Mouse (Mus musculus) kidney, postnatal 0 days (tissue): ENCODE results near the gene Sugct. TPM values are rescaled to one million over a fixed set of nuclear protein-coding genes. Genes with fewer than 3 reads are reported as not detected.

ENCODE experiments used
- ATAC-seq: fragments of 200-750 bp; cut with Nextera tagmentation; replicated peaks from 2 replicates; pipeline ENCODE4 v1.8.0; 2017; ENCODE audit warnings: low read depth, moderate number of reproducible peaks, moderate TSS enrichment, moderate library complexity; ENCODE audit not compliant: low FRiP score
- DNase-seq: peaks from one replicate; pipeline ENCODE4 v3.0.0-alpha.2; 2016; ENCODE audit warnings: low spot score
- H3K27ac ChIP-seq: fragments of 300-500 bp; sonication (generic); 2 replicates; pipeline ENCODE4 v1.5.1; 2014; ENCODE audit warnings: mild to moderate bottlenecking
- H3K27me3 ChIP-seq: fragments of 300-500 bp; sonication (generic); 2 replicates; pipeline ENCODE4 v1.6.1; 2014; ENCODE audit warnings: low read length, mixed read lengths; ENCODE audit not compliant: insufficient read depth
- H3K36me3 ChIP-seq: fragments of 300-500 bp; sonication (generic); 2 replicates; pipeline ENCODE4 v1.6.1; 2014; ENCODE audit warnings: low read length, mixed read lengths; ENCODE audit not compliant: insufficient read depth
- H3K4me1 ChIP-seq: fragments of 300-500 bp; sonication (generic); replicated peaks from 2 replicates; pipeline ENCODE4 v1.6.1; 2014; ENCODE audit warnings: antibody characterized with exemption, low read length, mixed read lengths; ENCODE audit not compliant: insufficient read depth
- H3K4me2 ChIP-seq: fragments of 300-500 bp; sonication (generic); 2 replicates; pipeline ENCODE4 v1.6.1; 2014; ENCODE audit warnings: mild to moderate bottlenecking, low read length, moderate library complexity, mixed read lengths
- H3K4me3 ChIP-seq: fragments of 300-500 bp; sonication (generic); replicated peaks from 2 replicates; pipeline ENCODE4 v1.5.1; 2014; ENCODE audit warnings: low read depth, low read length
- H3K9ac ChIP-seq: fragments of 300-500 bp; sonication (generic); 2 replicates; pipeline ENCODE4 v1.6.1; 2014; ENCODE audit warnings: low read depth, low read length
- H3K9me3 ChIP-seq: fragments of 300-500 bp; sonication (generic); replicated peaks from 2 replicates; pipeline ENCODE4 v1.6.1; 2016; ENCODE audit warnings: low read length, inconsistent platforms, mixed read lengths
- CTCF ChIP-seq: IDR thresholded peaks from 2 replicates; pipeline ENCODE4 v1.5.1; 2016; ENCODE audit warnings: antibody characterized with exemption, low read depth, mild to moderate bottlenecking, moderate library complexity
- WGBS: fragments of 180-500 bp; shearing (Covaris S2); extraction: QIAGEN DNeasy Blood & Tissue Kit; methylation state at CpG from one replicate; pipeline ENCODE4 v1.1.7; 2014; 5-methylcytosine and 5-hydroxymethylcytosine counted together
- polyA plus RNA-seq: library from polyadenylated mRNA; unstranded; fragments of >200 nt; fragmentation: Nextera tagmentation; extraction: Ambion mirVana; gene quantifications from 2 replicates; pipeline ENCODE4 v1.2.1, GENCODE M21; 2015

The Sugct gene
- polyA plus RNA-seq, 1 experiment from 2014 or later = 33.1 TPM

GRCm38 (mm10) chr13:17116073-17116472 lies 579.3 kb downstream of the Sugct start:
- no peak overlapping the region for H3K27ac ChIP-seq
- H3K36me3 ChIP-seq = no peaks in the 10 kb centered on the region
- no peaks in the 10 kb centered on the region for H3K9me3 ChIP-seq
- no peak overlapping the region for H3K4me3 ChIP-seq
- no peak for ATAC-seq
- 36% methylated on average over 3 of the region's 3 CpGs for WGBS
- DNase-seq = no peak
- H3K27me3 ChIP-seq = no peaks in the 10 kb centered on the region
- TF ChIP-seq CTCF = no peak
- H3K4me2 ChIP-seq = no peak overlapping the region
- no peak overlapping the region for H3K9ac ChIP-seq
- H3K4me1 ChIP-seq = no peaks in the 10 kb centered on the region

DNA sequence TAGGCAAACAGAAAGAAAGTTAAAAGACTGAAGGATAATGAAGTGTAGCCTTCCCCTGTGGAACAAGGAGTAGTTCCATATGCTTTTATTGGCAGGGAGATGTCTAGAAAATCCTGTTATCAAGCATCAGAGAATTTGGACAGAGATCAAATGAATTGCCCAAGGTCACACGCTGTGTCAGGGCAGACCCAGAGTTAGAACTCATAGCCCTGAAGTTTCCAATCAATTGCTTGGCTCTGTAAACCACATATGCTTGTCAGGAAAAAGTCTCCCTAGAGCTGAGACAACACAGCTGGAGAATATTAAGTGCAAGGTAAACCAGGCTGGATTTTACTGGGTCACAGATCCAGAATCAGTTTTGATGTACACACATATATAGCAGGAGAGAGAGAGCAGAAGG lies 593.0 kb downstream of the Sugct start:
- no peak overlapping the region for H3K4me2 ChIP-seq
- no peak for ATAC-seq

GRCm38 (mm10) chr13:17086547-17086946 lies 608.8 kb downstream of the Sugct start:
- peak; percentile 29 for DNase-seq
- TF ChIP-seq CTCF = no peak
- no peak for ATAC-seq
- no peak overlapping the region for H3K4me3 ChIP-seq
- no peaks in the 10 kb centered on the region for H3K36me3 ChIP-seq
- H3K9ac ChIP-seq = no peak overlapping the region
- no peaks in the 10 kb centered on the region for H3K4me1 ChIP-seq
- WGBS = 26% methylated on average over 2 of the region's 2 CpGs
- H3K27ac ChIP-seq = no peak overlapping the region
- H3K27me3 ChIP-seq = no peaks in the 10 kb centered on the region
- H3K9me3 ChIP-seq = no peaks in the 10 kb centered on the region
- no peak overlapping the region for H3K4me2 ChIP-seq

More for the DNA sequence above, 593.0 kb downstream of the Sugct start:
- Histone ChIP-seq H3K36me3 (no peaks in the 10 kb centered on the region), H3K9me3 (no peaks in the 10 kb centered on the region), H3K27me3 (no peaks in the 10 kb centered on the region), H3K27ac (no peak overlapping the region), H3K4me1 (no peaks in the 10 kb centered on the region), H3K9ac (no peak overlapping the region), H3K4me3 (no peak overlapping the region)
- no peak for TF ChIP-seq CTCF
- no peak for DNase-seq
- 79% methylated on average over 1 of the region's 1 CpGs for WGBS

GRCm38 (mm10) chr13:17086146-17086545 lies 609.2 kb downstream of the Sugct start:
- Histone ChIP-seq H3K4me3 (no peak overlapping the region), H3K9me3 (no peaks in the 10 kb centered on the region), H3K4me2 (no peak overlapping the region), H3K9ac (no peak overlapping the region), H3K27me3 (no peaks in the 10 kb centered on the region), H3K36me3 (no peaks in the 10 kb centered on the region), H3K4me1 (no peaks in the 10 kb centered on the region), H3K27ac (no peak overlapping the region)
- ATAC-seq (no peak), DNase-seq (peak; percentile 40)
- TF ChIP-seq CTCF = no peak

- WGBS = 36% methylated on average over 6 of the region's 6 CpGs
- Histone ChIP-seq H3K4me1 (no peaks in the 10 kb centered on the region), H3K36me3 (no peaks in the 10 kb centered on the region), H3K9me3 (no peaks in the 10 kb centered on the region), H3K4me2 (no peak overlapping the region), H3K27me3 (no peaks in the 10 kb centered on the region), H3K27ac (no peak overlapping the region), H3K4me3 (no peak overlapping the region), H3K9ac (no peak overlapping the region)
- no peak for TF ChIP-seq CTCF
- DNase-seq = peak; percentile 36
- no peak for ATAC-seq
Observed at GRCm38 (mm10) chr13:17084946-17085852, 610.2 kb downstream of the Sugct start.

GRCm38 (mm10) chr13:17081618-17082017 lies 613.7 kb downstream of the Sugct start:
- H3K27ac ChIP-seq = no peak overlapping the region
- 80% methylated on average over 2 of the region's 2 CpGs for WGBS
- no peaks in the 10 kb centered on the region for H3K27me3 ChIP-seq
- H3K36me3 ChIP-seq = no peaks in the 10 kb centered on the region
- H3K4me3 ChIP-seq = no peak overlapping the region
- H3K9ac ChIP-seq = no peak overlapping the region
- TF ChIP-seq CTCF = no peak
- H3K9me3 ChIP-seq = no peaks in the 10 kb centered on the region
- H3K4me2 ChIP-seq = no peak overlapping the region
- no peaks in the 10 kb centered on the region for H3K4me1 ChIP-seq
- ATAC-seq = no peak
- DNase-seq = no peak
